Mouse (Mus musculus) MEL (cell line): Measurements from ENCODE around the gene Ezh1. TPM values are rescaled to one million over a fixed set of nuclear protein-coding genes. Genes with fewer than 3 reads are reported as not detected.

Experiments used
- DNase-seq: peaks from one replicate; pipeline ENCODE4 v3.0.0; 2011; ENCODE audit warnings: low read depth, low spot score
- H3K27ac ChIP-seq: 2 replicates; pipeline ENCODE4 v1.5.1; 2012; ENCODE audit warnings: low read depth, mild to moderate bottlenecking, control low read depth, low read length, moderate library complexity; ENCODE audit not compliant: control insufficient read depth
- H3K27me3 ChIP-seq, 2 experiments: fragments of 150-350 bp in 1 of 2; sonication (generic) in 1 of 2; 2 replicates each; pipeline ENCODE4 v1.6.1; 2012; ENCODE audit warnings: low read length in 2 of 2, mild to moderate bottlenecking in 2 of 2, improper control_type of control experiment in 1 of 2, moderate library complexity in 1 of 2; ENCODE audit not compliant: insufficient read depth in 2 of 2, control insufficient read depth in 1 of 2
- H3K36me3 ChIP-seq, 2 experiments: 2 replicates each; pipeline ENCODE4 v1.6.1; 2012 to 2014; ENCODE audit warnings: low read length in 2 of 2, improper control_type of control experiment in 1 of 2, inconsistent platforms in 1 of 2, mild to moderate bottlenecking in 1 of 2; ENCODE audit not compliant: insufficient read depth in 2 of 2, control insufficient read depth in 1 of 2
- H3K4me1 ChIP-seq, 2 experiments: fragments of 150-350 bp in 1 of 2; sonication (generic) in 1 of 2; 2 replicates each; pipeline ENCODE4 v1.6.1; 2012; ENCODE audit warnings: low read length in 2 of 2, improper control_type of control experiment in 1 of 2, mild to moderate bottlenecking in 1 of 2; ENCODE audit not compliant: insufficient read depth in 2 of 2, control insufficient read depth in 1 of 2
- H3K4me3 ChIP-seq, 2 experiments: fragments of 150-350 bp in 1 of 2; sonication (generic) in 1 of 2; 2 replicates each; pipeline ENCODE4 v1.5.1; 2012; ENCODE audit warnings: low read depth in 2 of 2, low read length in 2 of 2, mild to moderate bottlenecking in 2 of 2, moderate library complexity in 2 of 2, control low read depth in 1 of 2, improper control_type of control experiment in 1 of 2; ENCODE audit not compliant: control insufficient read depth in 1 of 2, insufficient read depth in 1 of 2
- H3K79me2 ChIP-seq: 2 replicates; pipeline ENCODE4 v1.6.1; 2012; ENCODE audit warnings: mild to moderate bottlenecking, low read length, moderate library complexity; ENCODE audit not compliant: control insufficient read depth, poor library complexity, insufficient read depth
- H3K9ac ChIP-seq: 2 replicates; pipeline ENCODE4 v1.6.1; 2012; ENCODE audit warnings: low read depth, mild to moderate bottlenecking, control low read depth, low read length, moderate library complexity; ENCODE audit not compliant: control insufficient read depth, poor library complexity, severe bottlenecking
- H3K9me3 ChIP-seq: fragments of 150-350 bp; sonication (generic); replicated peaks from 2 replicates; pipeline ENCODE4 v1.6.1; 2012; ENCODE audit warnings: mild to moderate bottlenecking, low read length, improper control_type of control experiment, moderate library complexity; ENCODE audit not compliant: insufficient read depth
- CHD1 ChIP-seq: IDR thresholded peaks from 2 replicates; pipeline ENCODE4 v1.6.1; 2012; ENCODE audit warnings: low read depth, mild to moderate bottlenecking, inconsistent platforms, low read length, improper control_type of control experiment
- CHD2 ChIP-seq: IDR thresholded peaks from 2 replicates; pipeline ENCODE4 v1.6.1; 2011; ENCODE audit warnings: low read length, improper control_type of control experiment
- CTCF ChIP-seq, 3 experiments: IDR thresholded peaks in 2 of 3; conservative IDR thresholded peaks in 1 of 3; 2 replicates each; pipeline ENCODE4 v1.5.1; 2011 to 2012; ENCODE audit warnings: low read length in 3 of 3, low read depth in 2 of 3, mild to moderate bottlenecking in 2 of 3, improper control_type of control experiment in 1 of 3, inconsistent platforms in 1 of 3, mixed read lengths in 1 of 3, moderate library complexity in 1 of 3; ENCODE audit not compliant: control insufficient read depth in 1 of 3, insufficient read depth in 1 of 3, poor library complexity in 1 of 3, severe bottlenecking in 1 of 3
- ELF1 ChIP-seq: IDR thresholded peaks from 2 replicates; pipeline ENCODE4 v1.6.1; 2014; ENCODE audit warnings: low read depth, mild to moderate bottlenecking, inconsistent platforms, low read length, improper control_type of control experiment, moderate library complexity
- EP300 ChIP-seq, 2 experiments: IDR thresholded peaks; 2 replicates each; pipeline ENCODE4 v1.6.1; 2011; ENCODE audit warnings: improper control_type of control experiment in 2 of 2, low read length in 2 of 2, low read depth in 1 of 2, mild to moderate bottlenecking in 1 of 2
- ETS1 ChIP-seq: IDR thresholded peaks from 2 replicates; pipeline ENCODE4 v1.6.1; 2012; ENCODE audit warnings: low read depth, mild to moderate bottlenecking, inconsistent platforms, low read length, improper control_type of control experiment, moderate library complexity
- GABPA ChIP-seq: IDR thresholded peaks from 2 replicates; pipeline ENCODE4 v1.6.1; 2012; ENCODE audit warnings: low read depth, mild to moderate bottlenecking, inconsistent platforms, low read length, improper control_type of control experiment, moderate library complexity
- GATA1 ChIP-seq: IDR thresholded peaks from 2 replicates; pipeline ENCODE4 v1.6.1; 2011; ENCODE audit warnings: low read depth, low read length, improper control_type of control experiment
- JUND ChIP-seq: IDR thresholded peaks from 2 replicates; pipeline ENCODE4 v1.6.1; 2011; ENCODE audit warnings: low read depth, mild to moderate bottlenecking, improper control_type of control experiment, low read length
- MEF2A ChIP-seq: IDR thresholded peaks from 2 replicates; pipeline ENCODE4 v1.6.1; 2014; ENCODE audit warnings: low read depth, mild to moderate bottlenecking, inconsistent platforms, low read length, improper control_type of control experiment; ENCODE audit not compliant: poor library complexity, insufficient replicate concordance, severe bottlenecking; ENCODE audit errors: extremely low read depth
- MXI1 ChIP-seq: IDR thresholded peaks from 2 replicates; pipeline ENCODE4 v1.6.1; 2011; ENCODE audit warnings: mild to moderate bottlenecking, low read depth, low read length, improper control_type of control experiment
- NELFE ChIP-seq: IDR thresholded peaks from 2 replicates; pipeline ENCODE4 v1.6.1; 2011; ENCODE audit warnings: low read depth, low read length, improper control_type of control experiment
- NRF1 ChIP-seq: IDR thresholded peaks from 2 replicates; pipeline ENCODE4 v1.6.1; 2014; ENCODE audit warnings: low read depth, mild to moderate bottlenecking, inconsistent platforms, low read length, improper control_type of control experiment, moderate library complexity; ENCODE audit not compliant: poor library complexity, insufficient read depth, severe bottlenecking
- POLR2A ChIP-seq, 2 experiments: IDR thresholded peaks; 2 replicates each; pipeline ENCODE4 v1.6.1; 2011 to 2012; ENCODE audit warnings: low read length in 2 of 2, mild to moderate bottlenecking in 2 of 2, control low read depth in 1 of 2, improper control_type of control experiment in 1 of 2, low read depth in 1 of 2, moderate library complexity in 1 of 2; ENCODE audit not compliant: control insufficient read depth in 1 of 2, insufficient read depth in 1 of 2, poor library complexity in 1 of 2
- POLR2AphosphoS2 ChIP-seq: IDR thresholded peaks from 2 replicates; pipeline ENCODE4 v1.6.1; 2011; ENCODE audit warnings: low read length, improper control_type of control experiment
- RAD21 ChIP-seq: IDR thresholded peaks from 2 replicates; pipeline ENCODE4 v1.6.1; 2011; ENCODE audit warnings: mild to moderate bottlenecking, low read depth, low read length, improper control_type of control experiment
- RCOR1 ChIP-seq: IDR thresholded peaks from 2 replicates; pipeline ENCODE4 v1.6.1; 2012; ENCODE audit warnings: low read depth, mild to moderate bottlenecking, inconsistent platforms, low read length, improper control_type of control experiment
- SIN3A ChIP-seq: IDR thresholded peaks from 2 replicates; pipeline ENCODE4 v1.6.1; 2012; ENCODE audit warnings: low read length, improper control_type of control experiment, inconsistent platforms
- SMC3 ChIP-seq: IDR thresholded peaks from 2 replicates; pipeline ENCODE4 v1.6.1; 2011; ENCODE audit warnings: low read depth, low read length, improper control_type of control experiment
- TAL1 ChIP-seq: IDR thresholded peaks from 2 replicates; pipeline ENCODE4 v1.6.1; 2012; ENCODE audit warnings: mild to moderate bottlenecking, inconsistent platforms, low read length, moderate library complexity, mixed read lengths
- UBTF ChIP-seq: IDR thresholded peaks from 2 replicates; pipeline ENCODE4 v1.6.1; 2012; ENCODE audit warnings: low read depth, mild to moderate bottlenecking, inconsistent platforms, low read length, improper control_type of control experiment, moderate library complexity, borderline replicate concordance; ENCODE audit not compliant: insufficient read depth
- USF1 ChIP-seq: IDR thresholded peaks from 2 replicates; pipeline ENCODE4 v1.6.1; 2014; ENCODE audit warnings: low read depth, mild to moderate bottlenecking, inconsistent platforms, low read length, improper control_type of control experiment, moderate library complexity
- USF2 ChIP-seq, 2 experiments: IDR thresholded peaks; 2 replicates each; pipeline ENCODE4 v1.6.1; 2011 to 2012; ENCODE audit warnings: improper control_type of control experiment in 2 of 2, low read length in 2 of 2, borderline replicate concordance in 1 of 2, inconsistent platforms in 1 of 2, low read depth in 1 of 2, mild to moderate bottlenecking in 1 of 2; ENCODE audit not compliant: insufficient read depth in 1 of 2
- ZC3H11A ChIP-seq: IDR thresholded peaks from 2 replicates; pipeline ENCODE4 v1.6.1; 2012; ENCODE audit warnings: low read depth, mild to moderate bottlenecking, inconsistent platforms, low read length, improper control_type of control experiment
- ZMIZ1 ChIP-seq: IDR thresholded peaks from 2 replicates; pipeline ENCODE4 v1.6.1; 2012; ENCODE audit warnings: low read depth, mild to moderate bottlenecking, inconsistent platforms, low read length, improper control_type of control experiment, moderate library complexity
- ZNF384 ChIP-seq: IDR thresholded peaks from 2 replicates; pipeline ENCODE4 v1.6.1; 2012; ENCODE audit warnings: low read depth, mild to moderate bottlenecking, inconsistent platforms, low read length, improper control_type of control experiment
- polyA plus RNA-seq, 2 experiments: library from polyadenylated mRNA; stranded (reverse) in 1 of 2; unstranded in 1 of 2; fragments of >175 nt in 1 of 2; fragments of >200 nt in 1 of 2; gene quantifications; 2 replicates each; pipeline versions ENCODE4 v1.2.1 to v1.2.4; 2012; ENCODE audit warnings: low replicate concordance in 2 of 2, low read depth in 1 of 2; ENCODE audit not compliant: insufficient read length in 2 of 2, insufficient read depth in 1 of 2, missing spikeins in 1 of 2
- total RNA-seq: library from RNA; depleted of rRNA; stranded (reverse); fragments of 300-350 nt; gene quantifications from 2 replicates; pipeline ENCODE4 v1.2.3, GENCODE M21; 2012

Gene Ezh1
- total and polyA plus RNA-seq, 3 experiments: 5.0 to 8.4 TPM; not detected in 1

- Histone ChIP-seq H3K79me2 (peaks cover 7% of the 10 kb centered on the region), H3K27ac (no peak overlapping the region), H3K9ac (no peak overlapping the region), H3K27me3 (no peaks in the 10 kb centered on the region), H3K4me1 (peaks cover 0 to 5% of the 10 kb centered on the region in 2 experiments; a peak in 1 of 4 replicates), H3K9me3 (no peaks in the 10 kb centered on the region), H3K4me3 (no peak overlapping the region), H3K36me3 (peaks cover 0 to 10% of the 10 kb centered on the region in 2 experiments; a peak in 2 of 4 replicates)
- DNase-seq: no peak
- TF ChIP-seq ZNF384 (no peak), RCOR1 (no peak), JUND (no peak), RAD21 (no peak), POLR2AphosphoS2 (no peak), TAL1 (no peak)
Measured at GRCm38 (mm10) chr11:101251031-101251430, 24.8 kb upstream of the Ezh1 start.

- H3K36me3 ChIP-seq: peaks cover 0 to 4% of the 10 kb centered on the region in 2 experiments; a peak in 1 of 4 replicates
- H3K27ac ChIP-seq: no peak overlapping the region
- no peak overlapping the region for H3K9ac ChIP-seq
- H3K4me3 ChIP-seq: no peak overlapping the region
- no peaks in the 10 kb centered on the region for H3K79me2 ChIP-seq
- H3K9me3 ChIP-seq: no peaks in the 10 kb centered on the region
- peaks cover 0 to 6% of the 10 kb centered on the region in 2 experiments; a peak in 2 of 4 replicates for H3K4me1 ChIP-seq
- DNase-seq: peak; percentile 88
- H3K27me3 ChIP-seq: peaks cover 0 to 1% of the 10 kb centered on the region in 2 experiments; a peak in 1 of 4 replicates
- TF ChIP-seq ETS1 (no peak), ZNF384 (no peak), NRF1 (no peak), POLR2A (IDR thresholded peaks at IDR 0.05; ENCODE audit: control insufficient read depth in 1 of 2, insufficient read depth in 1 of 2, low read depth in 1 of 2, low read length in 2 of 2, poor library complexity in 1 of 2) (no peak), USF2 (IDR thresholded peaks at IDR 0.05; ENCODE audit: borderline replicate concordance in 1 of 2, insufficient read depth in 1 of 2, low read depth in 1 of 2, low read length in 2 of 2) (no peak), NELFE (no peak), SIN3A (no peak), ZMIZ1 (no peak), CHD2 (no peak), ZC3H11A (peak; percentile 86), CTCF (IDR thresholded peaks at IDR 0.05 in 2 of 3, conservative IDR thresholded peaks at IDR 0.05 in 1 of 3; ENCODE audit: control insufficient read depth in 1 of 3, insufficient read depth in 1 of 3, low read depth in 2 of 3, low read length in 3 of 3, poor library complexity in 1 of 3, severe bottlenecking in 1 of 3) (peak; percentile 39 to 82 (median 80); a peak in 5 of 6 replicates), RAD21 (peak; percentile 79), GABPA (no peak), USF1 (no peak), CHD1 (no peak), EP300 (IDR thresholded peaks at IDR 0.05; ENCODE audit: low read depth in 1 of 2, low read length in 2 of 2) (no peak), SMC3 (peak; percentile 91), TAL1 (no peak), MEF2A (no peak), JUND (no peak), GATA1 (no peak), UBTF (no peak), MXI1 (no peak), ELF1 (no peak)
Measured at GRCm38 (mm10) chr11:101248258-101248994, 22.2 kb upstream of the Ezh1 start.
